Comparison of ENCODE assay signal across 9 mouse cellular contexts in genomic region chr5:129729286-129729685, GRCm38 (mm10). TPM values are rescaled to one million over a fixed set of nuclear protein-coding genes. Genes with fewer than 3 reads are reported as not detected.
DNase-seq lines count a peak whose midpoint lies in the region.
"Had no signal": no experiment of that assay in that cellular context is flagged by ENCODE, and none has a peak within 500 bp of the region (broad histone marks: within the 10 kb centered on the region; RNA-seq: fewer than 3 reads in every experiment).

No protein-coding gene starts in this region.

- peak; percentile 95 for DNase-seq in heart, adult 11 months
- DNase-seq in heart, postnatal 25 days (ENCODE audit: low spot score) = no peak
- DNase-seq in 3T3-L1 (ENCODE audit: low read depth, low spot score) (peak; percentile 54), liver (peak; percentile 79)
- peak; percentile 47 for DNase-seq in gastrocnemius, postnatal 25 days
- no peak for DNase-seq in right cerebral cortex, postnatal 25 days
- DNase-seq in right cerebral cortex, postnatal 36 days (ENCODE audit: low spot score in 2 of 2) = no peak
- DNase-seq in urinary bladder, postnatal 4 days (ENCODE audit: low spot score in 2 of 2) = no peak
- DNase-seq: layer of hippocampus, adult 9-11 months had no signal

- intact Hi-C loops in heart, postnatal 25 days (cut with DNase I) = no loop called here

RNA-seq across cellular contexts. Expression of gene Nipsnap2, which starts 4.4 kb away (rescaled TPM):
- total RNA-seq in heart, postnatal 25 days (2021) = 100 to 1,000 TPM; 737 to 807 TPM
- 100 to 1,000 TPM; 510 to 555 TPM for total RNA-seq in gastrocnemius, postnatal 25 days (2021)

RNA-seq across cellular contexts. Expression of gene Mrps17, which starts 14.0 kb away (rescaled TPM):
- 10 to 100 TPM; 78.7 to 99.2 TPM for total RNA-seq in heart, postnatal 25 days (2021)
- 10 to 100 TPM; 57.3 to 63.7 TPM for total RNA-seq in gastrocnemius, postnatal 25 days (2021)

RNA-seq across cellular contexts. Expression of gene Sept14, which starts 21.0 kb away (rescaled TPM):
- total RNA-seq in heart, postnatal 25 days (2021) = not detected
- total RNA-seq in gastrocnemius, postnatal 25 days (2021) = not detected

RNA-seq across cellular contexts. Expression of gene Psph, which starts 58.0 kb away (rescaled TPM):
- total RNA-seq in heart, postnatal 25 days (2021) = 10 to 100 TPM; 10.6 to 13.2 TPM
- total RNA-seq in gastrocnemius, postnatal 25 days (2021) = 10 to 100 TPM; 11.6 to 12.3 TPM

RNA-seq across cellular contexts. Expression of gene Zfp11, which starts 59.4 kb away (rescaled TPM):
- total RNA-seq in heart, postnatal 25 days (2021) = 1 to 10 TPM; 3.4 to 3.8 TPM
- total RNA-seq in gastrocnemius, postnatal 25 days (2021) = 1 to 10 TPM; 1.8 TPM

Comparison
In these comparisons a context has a peak if more than half of its experiments do, and no peak if none do; other contexts are left out.
1. DNase-seq: peak in heart, adult 11 months (single experiment), 3T3-L1 (single experiment), gastrocnemius, postnatal 25 days (single experiment) and liver (single experiment); none in heart, postnatal 25 days (single experiment), right cerebral cortex, postnatal 25 days (single experiment), right cerebral cortex, postnatal 36 days (0 of 2) and urinary bladder, postnatal 4 days (0 of 2).